Mouse (Mus musculus) lung, embryonic 15.5 days (tissue): Measurements from ENCODE around the gene Ifngr1. TPM values are rescaled to one million over a fixed set of nuclear protein-coding genes. Genes with fewer than 3 reads are reported as not detected.
A peak's percentile ranks its signal among the peaks of the same experiment; 100 is the strongest.
"Not testable (repeated sequence)": the region's sequence is repeated elsewhere in the genome, so short reads cannot be mapped to it uniquely, and the experiment has no call there.

Source experiments
- ATAC-seq: fragments of 200-750 bp; cut with Nextera tagmentation; 2 replicates; pipeline ENCODE4 v1.8.0; 2017; ENCODE audit warnings: moderate number of reproducible peaks, borderline replicate concordance; ENCODE audit not compliant: low FRiP score, low TSS enrichment; ENCODE audit errors: extremely low read depth
- H3K27ac ChIP-seq: fragments of 300-500 bp; sonication (generic); 2 replicates; pipeline ENCODE4 v1.5.1; 2015; ENCODE audit warnings: moderate library complexity, mild to moderate bottlenecking, inconsistent platforms
- H3K27me3 ChIP-seq: fragments of 300-500 bp; sonication (generic); 2 replicates; pipeline ENCODE4 v1.6.1; 2015; ENCODE audit warnings: inconsistent platforms
- H3K36me3 ChIP-seq: fragments of 300-500 bp; sonication (generic); 2 replicates; pipeline ENCODE4 v1.6.1; 2015; ENCODE audit warnings: inconsistent platforms
- H3K4me1 ChIP-seq: fragments of 300-500 bp; sonication (generic); 2 replicates; pipeline ENCODE4 v1.6.1; 2015; ENCODE audit warnings: inconsistent platforms
- H3K4me2 ChIP-seq: fragments of 300-500 bp; sonication (generic); 2 replicates; pipeline ENCODE4 v1.6.1; 2015; ENCODE audit warnings: inconsistent platforms, mild to moderate bottlenecking, moderate library complexity
- H3K4me3 ChIP-seq: fragments of 300-500 bp; sonication (generic); 2 replicates; pipeline ENCODE4 v1.5.1; 2015; ENCODE audit warnings: mild to moderate bottlenecking, inconsistent platforms
- H3K9ac ChIP-seq: fragments of 300-500 bp; sonication (generic); 2 replicates; pipeline ENCODE4 v1.6.1; 2015; ENCODE audit warnings: inconsistent platforms
- H3K9me3 ChIP-seq: fragments of 300-500 bp; sonication (generic); 2 replicates; pipeline ENCODE4 v1.6.1; 2016; ENCODE audit warnings: inconsistent platforms
- WGBS: fragments of 180-500 bp; shearing (Covaris S2); methylation state at CpG from one replicate; pipeline ENCODE4 v1.1.7; 2015; 5-methylcytosine and 5-hydroxymethylcytosine counted together
- polyA plus RNA-seq: library from polyadenylated mRNA; unstranded; fragments of >200 nt; fragmentation: Nextera tagmentation; extraction: Ambion mirVana; gene quantifications from 2 replicates; pipeline ENCODE4 v1.2.1, GENCODE M21; 2015

Gene Ifngr1
- polyA plus RNA-seq, 1 experiment from 2014 or later, result 77.3 TPM

GRCm38 (mm10) chr10:19591286-19591640 lies 486 bp upstream of the Ifngr1 start:
- ATAC-seq, result no peak; the same call in 1 of the 2 replicates
- Histone ChIP-seq H3K36me3 (no peaks in the 10 kb centered on the region), H3K9ac (no peak overlapping the region), H3K9me3 (no peaks in the 10 kb centered on the region), H3K4me2 (peak overlapping the region; percentile 66), H3K27me3 (no peaks in the 10 kb centered on the region), H3K27ac (no peak overlapping the region), H3K4me3 (peak overlapping the region; percentile 60), H3K4me1 (peaks cover 21% of the 10 kb centered on the region)
- WGBS, result 27% methylated on average over 6 of the region's 6 CpGs

DNA sequence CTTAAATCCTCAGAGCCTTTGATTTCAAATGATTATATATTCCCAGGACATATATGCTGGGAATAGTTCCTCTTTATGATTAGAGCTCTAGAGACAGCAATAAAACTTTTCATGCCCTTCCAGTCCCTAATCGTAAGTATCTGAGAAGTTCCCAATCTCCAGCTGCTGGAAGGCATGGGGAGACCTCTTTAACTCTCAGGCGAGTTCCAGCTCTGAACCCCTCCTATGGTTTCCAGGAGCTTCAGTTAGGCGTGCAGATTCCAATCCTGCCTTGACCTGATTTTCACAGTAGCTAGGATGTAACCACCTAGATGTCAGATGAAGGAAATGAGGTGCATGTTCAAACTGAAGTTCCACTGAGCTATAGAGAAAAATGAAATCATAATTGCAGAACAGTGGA lies 807 bp downstream of the Ifngr1 start:
- no peak for ATAC-seq
- 1% methylated on average over 3 of the region's 3 CpGs for WGBS
- Histone ChIP-seq H3K36me3 (no peaks in the 10 kb centered on the region), H3K27ac (peak overlapping the region; percentile 85), H3K9me3 (no peaks in the 10 kb centered on the region), H3K9ac (peak overlapping the region; percentile 68), H3K4me2 (peak overlapping the region; percentile 66), H3K27me3 (no peaks in the 10 kb centered on the region), H3K4me1 (peaks cover 21% of the 10 kb centered on the region), H3K4me3 (peak overlapping the region; percentile 60)

DNA sequence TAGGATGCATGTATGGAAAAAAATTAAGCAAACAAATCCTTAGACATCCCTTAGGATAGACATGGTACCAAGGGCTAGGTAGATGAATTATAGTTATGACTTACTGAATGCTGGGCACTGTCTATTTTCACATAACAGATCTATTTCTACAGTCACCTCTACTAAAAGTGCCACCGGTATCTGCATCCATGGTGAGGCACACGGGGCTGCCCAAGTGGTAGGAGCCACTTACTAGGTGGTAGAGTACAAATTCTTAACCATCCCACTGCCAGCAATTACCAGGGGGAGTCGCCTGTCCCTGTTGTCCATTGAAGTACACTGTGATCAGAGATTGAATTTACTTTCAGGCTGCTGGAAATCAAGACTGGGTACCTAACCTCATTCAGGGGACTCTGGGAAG lies 1.5 kb downstream of the Ifngr1 start:
- Histone ChIP-seq H3K36me3 (0 out of 2 replicates have a peak, but pooled peaks cover 5% of the 10 kb centered on the region), H3K9ac (no peak overlapping the region), H3K9me3 (no peaks in the 10 kb centered on the region), H3K27ac (no peak overlapping the region), H3K27me3 (no peaks in the 10 kb centered on the region), H3K4me3 (peak overlapping the region; percentile 60; the same call in 1 of the 2 replicates), H3K4me1 (peaks cover 21% of the 10 kb centered on the region), H3K4me2 (peak overlapping the region; percentile 66; the same call in 1 of the 2 replicates)
- 69% methylated on average over 3 of the region's 3 CpGs for WGBS
- no peak for ATAC-seq

DNA sequence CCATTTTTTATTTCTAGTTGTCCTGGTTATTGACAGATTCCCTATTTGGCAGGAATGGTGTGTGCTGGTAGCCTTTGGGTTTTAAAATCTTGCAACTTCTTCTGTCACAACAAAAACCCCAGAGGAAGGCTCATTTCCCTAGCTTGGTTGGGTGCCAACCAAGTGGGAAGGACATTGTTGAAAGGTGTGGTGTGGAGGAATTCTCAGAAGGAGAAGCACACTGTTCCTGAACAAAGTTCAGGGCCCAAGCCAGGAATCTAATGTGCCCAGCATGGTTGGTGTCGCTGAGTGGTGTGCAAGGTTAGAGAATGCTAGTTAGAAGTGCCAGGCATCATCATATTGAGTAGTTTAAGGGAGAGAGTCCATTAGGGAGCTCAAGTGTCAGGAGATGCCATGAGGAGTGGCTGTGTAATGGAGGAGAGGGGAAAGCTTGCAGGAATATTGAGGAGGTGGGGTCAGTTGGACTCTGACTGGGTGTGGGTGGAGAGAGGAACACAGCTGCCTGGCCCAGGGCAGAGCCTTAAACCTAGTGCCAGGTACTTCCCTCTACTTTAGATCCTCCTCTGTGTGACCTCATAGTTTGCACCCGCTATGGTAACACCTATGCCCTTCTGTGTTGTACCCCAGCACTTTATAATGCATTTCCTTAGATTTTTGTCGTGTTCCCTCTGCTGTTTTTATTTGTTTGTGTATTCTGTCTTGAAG lies 2.6 kb downstream of the Ifngr1 start:
- 75% methylated on average over 3 of the region's 3 CpGs for WGBS
- H3K9me3 ChIP-seq, result no peaks in the 10 kb centered on the region
- H3K27ac ChIP-seq, result no peak overlapping the region
- no peak overlapping the region for H3K9ac ChIP-seq
- H3K4me3 ChIP-seq, result no peak overlapping the region
- H3K4me2 ChIP-seq, result peak overlapping the region; percentile 13
- peaks cover 9% of the 10 kb centered on the region; the same call in 1 of the 2 replicates for H3K36me3 ChIP-seq
- ATAC-seq, result no peak
- peaks cover 23% of the 10 kb centered on the region for H3K4me1 ChIP-seq
- no peaks in the 10 kb centered on the region for H3K27me3 ChIP-seq

DNA sequence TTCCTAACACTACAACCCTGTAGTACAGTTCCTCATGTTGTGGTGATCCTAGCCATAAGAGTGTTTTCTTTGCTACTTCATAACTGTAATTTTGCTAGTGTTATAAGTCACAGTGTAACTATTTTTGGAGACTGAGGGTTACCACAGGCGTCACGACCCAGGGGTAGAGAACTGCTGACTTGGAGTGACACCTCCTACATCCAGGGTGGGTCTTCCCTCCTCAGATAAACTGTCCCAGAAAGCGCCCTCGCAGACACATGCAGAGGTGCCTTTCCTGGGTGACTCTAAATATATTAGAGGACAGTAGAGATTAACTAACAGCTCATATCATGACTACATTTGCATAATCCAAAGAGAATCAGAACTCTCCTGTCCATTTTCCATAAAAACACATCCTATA lies 5.1 kb downstream of the Ifngr1 start:
- peaks cover 28% of the 10 kb centered on the region for H3K4me1 ChIP-seq
- no peak overlapping the region for H3K4me3 ChIP-seq
- H3K27me3 ChIP-seq, result no peaks in the 10 kb centered on the region
- 86% methylated on average over 4 of the region's 4 CpGs for WGBS
- H3K9me3 ChIP-seq, result no peaks in the 10 kb centered on the region
- no peak overlapping the region for H3K27ac ChIP-seq
- no peak overlapping the region for H3K4me2 ChIP-seq
- no peak for ATAC-seq
- peaks cover 20% of the 10 kb centered on the region for H3K36me3 ChIP-seq
- H3K9ac ChIP-seq, result no peak overlapping the region

DNA sequence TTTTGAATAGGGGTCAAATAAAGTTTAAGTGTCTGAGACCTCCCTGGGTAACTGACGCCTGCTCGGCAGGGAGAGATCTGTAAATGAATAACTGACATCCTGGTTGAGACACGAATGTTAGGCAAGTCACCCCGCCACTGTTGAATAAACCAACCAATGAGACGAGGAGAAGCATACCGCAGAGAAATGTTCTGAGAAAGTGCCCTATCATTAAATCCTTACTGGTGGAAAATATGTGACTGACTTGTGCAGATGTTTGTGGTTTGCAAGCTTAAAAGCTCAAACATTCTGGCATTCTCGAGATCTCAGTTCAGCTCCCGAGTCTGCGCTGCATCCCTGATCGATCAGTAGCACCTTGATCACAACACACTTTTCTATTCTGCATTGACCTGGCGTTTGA lies 6.3 kb downstream of the Ifngr1 start:
- WGBS, result 59% methylated on average over 11 of the region's 11 CpGs
- H3K36me3 ChIP-seq, result peaks cover 31% of the 10 kb centered on the region
- H3K27ac ChIP-seq, result no peak overlapping the region; the same call in none of the 2 replicates
- no peak overlapping the region for H3K4me3 ChIP-seq
- ATAC-seq, result no peak; the same call in 1 of the 2 replicates
- H3K27me3 ChIP-seq, result no peaks in the 10 kb centered on the region
- no peak overlapping the region for H3K9ac ChIP-seq
- H3K4me1 ChIP-seq, result peaks cover 23% of the 10 kb centered on the region
- H3K4me2 ChIP-seq, result no peak overlapping the region
- no peaks in the 10 kb centered on the region for H3K9me3 ChIP-seq

GRCm38 (mm10) chr10:19599331-19600092 lies 7.8 kb downstream of the Ifngr1 start:
- peaks cover 8% of the 10 kb centered on the region for H3K4me1 ChIP-seq
- H3K9ac ChIP-seq, result no peak overlapping the region
- H3K4me3 ChIP-seq, result no peak overlapping the region
- peak overlapping the region; percentile 55 for H3K27ac ChIP-seq
- ATAC-seq, result 0 out of 2 replicates have a peak, but pooled peaks have one; percentile 14
- H3K9me3 ChIP-seq, result no peaks in the 10 kb centered on the region
- peaks cover 44% of the 10 kb centered on the region for H3K36me3 ChIP-seq
- no peak overlapping the region for H3K4me2 ChIP-seq
- H3K27me3 ChIP-seq, result no peaks in the 10 kb centered on the region
- WGBS, result 62% methylated on average over 6 of the region's 6 CpGs

DNA sequence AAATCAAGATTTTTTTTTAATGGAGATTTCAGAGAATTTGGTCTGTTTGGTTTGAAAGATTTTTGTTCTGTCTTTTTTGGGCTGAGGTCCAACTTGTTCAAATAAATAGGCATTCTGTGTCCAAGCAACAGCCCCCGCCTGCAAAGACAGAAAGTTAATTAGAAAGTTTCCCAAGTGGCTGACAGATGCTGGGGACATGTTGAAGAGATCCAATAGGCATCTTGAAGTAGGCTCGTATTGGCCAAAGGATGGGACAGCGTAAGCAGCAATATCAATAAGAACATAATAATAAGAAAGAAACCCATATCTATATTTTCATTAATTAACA lies 8.3 kb downstream of the Ifngr1 start:
- Histone ChIP-seq H3K36me3 (peaks cover 50% of the 10 kb centered on the region), H3K4me2 (no peak overlapping the region), H3K4me1 (peaks cover 7% of the 10 kb centered on the region), H3K27me3 (no peaks in the 10 kb centered on the region), H3K9ac (no peak overlapping the region), H3K9me3 (no peaks in the 10 kb centered on the region), H3K27ac (peak overlapping the region; percentile 55; the same call in 1 of the 2 replicates), H3K4me3 (no peak overlapping the region)
- WGBS, result 69% methylated on average over 3 of the region's 3 CpGs
- ATAC-seq, result no peak

DNA sequence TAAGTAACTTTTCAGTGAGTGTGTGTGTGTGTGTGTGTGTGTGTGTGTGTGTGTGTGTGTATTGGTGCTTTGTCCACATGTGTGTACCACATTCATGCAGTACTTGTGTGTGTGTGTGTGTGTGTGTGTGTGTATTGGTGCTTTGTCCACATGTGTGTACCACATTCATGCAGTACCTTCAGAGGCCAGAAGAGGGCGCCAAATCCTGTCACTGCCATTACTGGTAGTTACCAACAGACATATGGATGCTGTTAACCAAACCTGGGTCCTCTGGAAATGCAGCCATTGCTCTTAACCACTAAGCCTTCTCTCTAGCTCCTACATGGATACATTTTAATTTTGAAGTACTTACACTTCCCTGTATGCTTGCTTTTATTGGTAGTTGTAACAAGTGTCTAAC lies 9.8 kb downstream of the Ifngr1 start:
- H3K4me2 ChIP-seq, H3K4me3 ChIP-seq, H3K4me1 ChIP-seq, H3K9ac ChIP-seq, H3K27ac ChIP-seq, ATAC-seq, H3K27me3 ChIP-seq, H3K9me3 ChIP-seq: not testable (repeated sequence)
- WGBS, result 13% methylated on average over 1 of the region's 1 CpGs
- H3K36me3 ChIP-seq, result peaks cover 64% of the 10 kb centered on the region

DNA sequence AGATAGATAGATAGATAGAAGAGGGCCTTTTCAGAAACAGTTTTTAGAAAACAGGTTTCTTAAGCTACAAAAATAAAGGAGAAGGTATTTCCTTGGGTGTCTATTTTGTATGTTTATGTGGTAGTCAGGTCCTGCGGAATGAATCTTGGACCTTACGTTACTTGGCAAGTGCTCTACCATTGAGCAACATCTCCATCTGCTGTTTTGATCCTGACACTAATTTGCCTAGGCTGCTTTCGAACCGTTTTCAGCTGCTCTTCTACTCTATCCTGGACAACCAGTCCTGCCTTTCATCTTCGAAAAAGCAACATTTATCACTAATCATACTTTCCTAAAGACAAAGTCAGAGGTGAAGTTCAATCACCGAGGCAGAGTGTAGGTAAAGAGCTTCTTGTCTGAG lies 11.5 kb downstream of the Ifngr1 start:
- WGBS, result 85% methylated on average over 6 of the region's 6 CpGs
- Histone ChIP-seq H3K36me3 (peaks cover 75% of the 10 kb centered on the region), H3K4me2 (no peak overlapping the region), H3K9me3 (no peaks in the 10 kb centered on the region), H3K4me1 (peaks cover 7% of the 10 kb centered on the region), H3K9ac (no peak overlapping the region), H3K4me3 (no peak overlapping the region), H3K27ac (no peak overlapping the region), H3K27me3 (no peaks in the 10 kb centered on the region)
- no peak for ATAC-seq

- no peak overlapping the region for H3K27ac ChIP-seq
Measured at GRCm38 (mm10) chr10:19609125-19609524, 17.4 kb downstream of the Ifngr1 start.

GRCm38 (mm10) chr10:19611616-19612015 lies 19.9 kb downstream of the Ifngr1 start:
- peaks cover 24% of the 10 kb centered on the region for H3K36me3 ChIP-seq
- 25% methylated on average over 2 of the region's 2 CpGs for WGBS
- ATAC-seq, result no peak
- H3K9ac ChIP-seq, result no peak overlapping the region
- no peaks in the 10 kb centered on the region for H3K27me3 ChIP-seq
- no peaks in the 10 kb centered on the region for H3K9me3 ChIP-seq
- peaks cover 15% of the 10 kb centered on the region for H3K4me1 ChIP-seq
- H3K4me2 ChIP-seq, result no peak overlapping the region
- no peak overlapping the region for H3K4me3 ChIP-seq
- peak overlapping the region; percentile 29; the same call in 1 of the 2 replicates for H3K27ac ChIP-seq

More at GRCm38 (mm10) chr10:19609125-19609524, 17.4 kb downstream of the Ifngr1 start:
- WGBS, result 46% methylated on average over 14 of the region's 14 CpGs
- H3K36me3 ChIP-seq, result peaks cover 49% of the 10 kb centered on the region
- no peak for ATAC-seq
- H3K27me3 ChIP-seq, result no peaks in the 10 kb centered on the region
- no peak overlapping the region for H3K4me3 ChIP-seq
- no peak overlapping the region for H3K4me2 ChIP-seq
- peaks cover 15% of the 10 kb centered on the region for H3K4me1 ChIP-seq
- H3K9ac ChIP-seq, result no peak overlapping the region
- H3K9me3 ChIP-seq, result no peaks in the 10 kb centered on the region
